Mouse (Mus musculus): Measurements from ENCODE around the gene 7420426K07Rik.
A peak's percentile ranks its signal among the peaks of the same experiment; 100 is the strongest.

Gene 7420426K07Rik

DNA sequence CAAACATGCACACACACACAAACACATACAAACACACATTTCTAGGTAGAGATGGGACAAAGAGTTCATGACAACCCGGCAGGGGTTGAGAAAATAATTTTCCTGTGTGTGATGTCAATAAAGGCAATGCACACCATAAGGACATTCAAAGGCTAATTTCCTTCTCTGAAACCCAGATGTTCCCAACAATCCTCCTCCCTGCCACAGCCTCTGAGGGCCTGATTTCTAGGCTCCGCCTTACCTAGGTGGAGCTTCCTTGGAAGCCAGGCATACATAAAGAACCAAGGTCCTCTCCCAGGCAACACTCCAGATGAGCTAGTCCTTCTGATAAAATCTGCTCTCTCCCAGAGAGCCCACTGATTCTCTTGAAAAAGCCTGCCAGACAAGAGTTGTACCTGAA, at the start of gene 7420426K07Rik:
Gene 7420426K07Rik, plus strand, starts transcription at position 301 of the 400 bp plus-strand sequence.
- no peak for DNase-seq (ENCODE audit: inconsistent ontology term)

DNA sequence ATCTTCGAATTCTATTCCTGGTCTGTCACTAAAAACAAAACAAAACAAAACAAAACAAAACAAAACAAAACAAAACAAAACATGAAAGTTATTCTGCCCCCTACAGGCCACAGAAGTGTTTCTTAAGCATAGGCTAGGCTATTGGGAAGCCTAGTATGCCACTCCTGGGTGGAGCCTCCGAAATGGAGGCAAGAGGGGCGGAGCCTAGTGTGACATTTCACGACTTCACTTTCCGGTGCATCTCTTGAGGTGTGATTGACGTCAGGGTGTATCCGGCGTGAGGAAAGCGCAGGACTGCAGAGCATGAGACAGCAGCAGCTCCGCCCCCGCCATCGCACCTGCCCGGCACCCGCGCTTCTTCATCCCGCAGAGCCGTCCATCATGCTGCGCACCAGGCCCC, 46.7 kb upstream of the 7420426K07Rik start, which contains the start of gene Prr23a2:
Gene Prr23a2, plus strand, starts transcription at position 285 of the 400 bp plus-strand sequence.
- DNase-seq (ENCODE audit: inconsistent ontology term) = no peak

DNA sequence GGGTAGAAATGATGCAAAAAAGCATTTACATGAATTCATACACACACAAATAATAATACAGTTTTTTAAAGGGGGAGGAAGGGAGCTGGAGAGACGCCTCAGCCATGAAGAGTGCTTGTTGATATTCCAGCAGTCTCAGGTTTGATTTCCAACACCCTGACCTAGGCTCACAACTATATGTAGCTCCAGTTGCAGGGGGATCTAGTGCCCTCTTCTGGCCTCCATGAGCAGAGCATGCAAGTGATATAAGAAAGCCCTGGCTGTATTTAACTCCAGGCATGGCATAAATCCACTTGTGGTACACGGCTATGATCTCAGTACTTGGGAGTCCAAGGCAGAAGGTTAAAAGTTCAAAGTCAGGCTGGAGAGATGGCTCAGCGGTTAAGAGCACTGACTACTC, 39.5 kb upstream of the 7420426K07Rik start:
- no peak for DNase-seq (ENCODE audit: inconsistent ontology term)

DNA sequence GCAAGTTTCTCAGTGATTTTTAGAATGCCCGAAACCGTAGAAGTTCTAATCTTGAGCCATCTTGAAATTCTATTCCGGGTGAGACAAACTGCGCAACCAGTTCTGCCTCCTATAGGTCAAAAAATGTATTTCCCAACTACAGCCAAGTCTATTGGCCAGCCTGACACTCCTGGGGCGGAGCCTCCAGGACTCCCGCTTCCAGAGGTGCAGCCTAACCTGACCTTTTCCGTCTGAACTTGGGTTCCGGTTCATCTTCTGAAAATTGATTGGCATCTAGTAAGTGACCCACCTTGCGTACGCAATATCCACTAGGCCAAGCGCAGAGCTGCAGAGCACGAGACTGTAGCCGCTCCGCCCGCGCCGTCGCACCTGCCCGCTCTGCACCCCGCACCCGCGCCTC, 38.3 kb upstream of the 7420426K07Rik start, which contains the start of gene Prr23a3:
Gene Prr23a3, plus strand, starts transcription at position 197 of the 400 bp plus-strand sequence.
- DNase-seq (ENCODE audit: inconsistent ontology term) = no peak

DNA sequence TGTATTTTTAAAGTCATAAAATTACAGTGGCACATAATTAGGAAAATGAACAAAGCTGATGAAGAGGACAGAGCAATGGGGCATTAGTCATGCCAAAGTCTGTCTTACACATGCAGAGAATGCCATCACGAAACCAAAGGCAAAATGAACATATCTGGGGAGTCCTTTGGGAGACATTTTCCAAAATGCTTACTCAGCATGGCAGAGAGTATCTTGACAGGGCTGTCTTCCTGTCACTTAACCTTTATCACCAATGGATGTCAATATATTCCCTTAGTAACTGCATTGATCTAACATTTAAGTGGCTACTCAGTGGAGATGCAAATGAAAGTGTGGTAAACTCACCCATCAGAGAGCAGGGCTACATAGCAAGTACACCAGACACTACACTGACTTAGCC, 1.4 kb upstream of the 7420426K07Rik start:
- DNase-seq (ENCODE audit: inconsistent ontology term) = no peak

DNA sequence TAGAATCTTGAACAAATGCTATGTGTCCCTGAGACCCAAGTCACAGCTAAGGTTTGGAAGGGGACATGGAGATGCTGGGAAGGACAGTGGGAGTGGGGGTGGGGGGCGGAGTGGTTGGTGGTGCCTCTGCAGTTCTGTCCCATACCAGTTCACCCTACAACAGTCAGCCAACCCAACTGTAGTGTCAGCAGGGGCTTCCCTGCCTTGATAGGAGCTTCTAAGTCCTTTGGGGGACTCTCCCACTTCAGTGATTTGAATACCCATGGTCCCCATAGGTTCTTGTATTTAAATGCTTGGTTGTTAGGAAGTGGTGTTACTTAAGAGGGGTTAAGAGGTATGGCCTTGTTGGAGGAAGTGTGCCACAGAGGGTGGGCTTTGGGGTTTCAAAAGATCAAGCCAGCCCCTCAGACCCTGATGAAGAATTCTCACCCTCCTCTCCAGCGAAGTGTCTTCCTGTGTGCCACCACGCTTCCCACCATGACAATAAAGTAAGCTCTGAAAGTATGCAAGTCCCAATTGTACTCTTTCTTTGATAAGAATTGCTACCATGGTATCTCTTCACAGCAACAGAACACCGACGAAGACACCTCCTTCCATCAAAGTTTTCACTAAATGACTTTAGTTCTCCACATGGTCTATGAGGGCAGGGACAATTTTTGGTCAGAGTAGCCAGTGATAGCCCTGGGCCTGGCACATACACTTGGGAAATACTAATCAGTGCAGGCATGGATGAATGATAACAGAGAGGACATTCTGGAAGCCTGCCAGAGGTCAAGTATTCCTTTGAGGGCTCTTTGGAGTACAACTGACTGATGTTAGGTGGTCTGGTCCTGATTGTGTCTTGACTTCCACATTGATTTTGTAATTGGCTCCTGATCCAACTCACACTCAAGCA, 18.0 kb downstream of the 7420426K07Rik start:
- no peak for DNase-seq (ENCODE audit: inconsistent ontology term)

DNA sequence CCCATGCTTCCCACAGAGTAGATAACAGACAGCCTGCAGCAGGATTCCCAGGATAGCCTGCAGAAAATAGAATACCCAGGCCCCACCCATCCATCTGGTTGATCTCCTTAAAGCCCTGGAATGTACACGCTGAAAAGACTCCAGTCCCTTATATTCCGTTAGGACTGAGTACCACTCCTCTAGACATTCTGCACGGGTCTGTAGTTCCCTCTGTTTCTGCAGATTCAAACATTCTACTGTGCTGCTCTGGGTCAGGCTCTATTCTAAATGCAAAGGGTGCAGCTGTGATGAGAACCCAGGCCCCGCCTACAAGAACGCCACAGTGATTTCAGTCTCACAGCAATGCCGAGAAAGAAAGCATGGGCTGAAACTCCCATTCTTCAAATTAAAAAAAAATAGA, 20.2 kb downstream of the 7420426K07Rik start:
- no peak for DNase-seq (ENCODE audit: inconsistent ontology term)

DNA sequence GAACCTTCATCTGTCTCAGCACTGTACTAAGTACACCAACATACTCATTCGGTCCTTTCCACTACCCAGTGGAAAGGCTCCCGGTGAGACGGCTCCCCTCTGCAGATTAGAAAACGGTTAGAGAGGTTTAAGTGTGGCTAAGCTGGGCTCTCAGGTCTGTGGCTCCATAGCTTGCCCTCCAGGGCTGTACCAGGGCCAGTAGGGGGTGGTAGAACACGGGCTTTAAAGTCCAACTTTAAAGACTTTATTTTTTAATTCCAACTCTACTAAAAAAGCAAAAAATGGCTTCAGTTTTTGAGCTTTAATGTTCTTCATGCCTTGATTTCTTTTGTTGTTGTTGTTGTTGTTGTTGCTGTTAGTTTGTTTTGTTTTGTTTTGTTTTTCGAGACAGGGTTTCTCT, 21.3 kb downstream of the 7420426K07Rik start:
- no peak for DNase-seq (ENCODE audit: inconsistent ontology term)

DNA sequence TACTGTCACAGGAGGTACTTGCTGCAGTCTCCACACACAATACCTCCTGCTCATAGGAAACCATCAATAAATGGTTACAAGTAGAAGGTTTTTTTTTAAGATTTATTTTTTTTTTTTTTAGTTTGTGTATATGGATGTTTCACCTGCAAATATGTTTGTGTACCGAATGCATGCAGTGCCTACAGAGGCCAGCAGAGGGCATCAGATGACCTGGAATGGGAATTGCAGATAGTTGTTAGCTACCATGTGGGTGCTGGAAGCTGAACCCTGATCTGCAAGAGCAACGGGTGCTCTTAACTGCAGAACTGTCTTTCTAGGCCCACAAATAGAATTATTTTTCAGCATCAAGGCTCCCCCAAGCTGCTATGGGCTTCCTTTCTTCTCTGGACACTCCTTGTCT, 26.6 kb downstream of the 7420426K07Rik start:
- no peak for DNase-seq (ENCODE audit: inconsistent ontology term)

DNA sequence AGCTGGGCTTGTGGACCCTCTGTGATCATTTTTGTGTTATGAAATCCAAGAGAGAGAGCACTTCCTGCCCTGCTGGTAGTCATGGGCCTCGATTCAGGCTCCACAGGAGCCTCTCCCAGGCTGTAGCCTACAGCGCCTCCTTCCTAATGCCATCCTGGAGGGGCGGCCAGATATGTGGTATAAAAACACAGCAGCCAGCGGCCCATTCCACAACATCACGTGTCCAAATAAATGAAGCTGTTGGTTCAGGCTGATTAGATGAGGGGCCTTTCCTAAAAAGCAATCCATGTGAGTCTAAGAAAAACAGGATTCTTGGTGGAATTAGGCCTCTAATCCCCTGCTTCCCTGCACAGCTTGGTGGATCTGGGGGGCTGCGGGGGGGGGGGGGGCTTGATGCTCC, 30.0 kb downstream of the 7420426K07Rik start:
- no peak for DNase-seq (ENCODE audit: inconsistent ontology term)

DNA sequence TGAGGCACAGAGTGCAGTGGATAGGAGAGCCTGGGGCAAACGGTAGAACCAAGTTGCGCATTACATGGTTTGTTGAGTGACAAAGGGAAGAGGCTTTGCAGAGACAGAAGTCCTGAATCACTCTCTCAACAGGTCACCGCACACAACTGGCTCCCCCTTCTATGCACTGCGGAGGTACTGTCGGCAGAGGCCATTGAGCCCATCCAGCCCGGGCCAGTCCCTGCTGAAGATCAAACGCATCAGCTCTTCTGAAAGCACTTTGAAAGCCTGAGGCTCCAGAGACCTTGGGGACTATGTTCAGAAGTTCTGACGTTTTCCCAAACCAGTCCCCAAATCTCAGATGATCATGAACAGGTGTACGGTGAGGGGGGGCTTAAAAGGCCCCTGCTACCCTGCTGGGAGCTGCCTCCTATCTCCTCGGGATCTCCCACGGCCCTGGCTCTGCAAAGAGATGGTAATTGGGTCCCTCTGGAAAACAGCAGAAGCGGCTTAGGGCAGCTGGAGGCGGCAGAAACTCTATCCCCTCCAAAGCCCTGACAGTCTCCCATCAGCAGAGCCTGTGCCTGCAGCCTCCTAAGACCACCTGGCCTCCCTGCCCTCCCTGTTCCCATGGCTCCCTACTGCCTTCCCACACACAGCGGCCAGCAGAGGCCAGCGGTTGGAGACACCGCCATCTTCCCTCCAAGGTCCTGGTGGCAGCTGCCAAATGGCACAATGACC, 32.4 kb downstream of the 7420426K07Rik start:
- no peak for DNase-seq (ENCODE audit: inconsistent ontology term)

DNA sequence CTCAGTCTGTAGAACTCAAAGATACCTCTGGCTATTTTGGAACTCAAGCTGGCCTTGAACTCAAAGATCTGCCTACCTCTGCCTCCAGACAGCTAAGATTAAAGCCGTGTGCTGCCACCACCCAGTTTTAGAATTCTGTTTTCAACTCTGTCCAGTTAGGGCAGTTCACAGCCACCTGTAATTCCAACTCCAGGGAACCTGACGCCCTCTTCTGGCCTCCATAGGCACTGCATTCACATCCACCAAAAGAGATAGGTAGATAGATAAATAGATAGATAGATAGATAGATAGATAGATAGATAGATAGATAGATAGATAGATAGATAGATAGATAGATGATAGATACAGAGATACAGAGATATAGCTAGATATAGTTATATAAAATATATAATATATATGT, 36.4 kb downstream of the 7420426K07Rik start:
- no peak for DNase-seq (ENCODE audit: inconsistent ontology term)

DNA sequence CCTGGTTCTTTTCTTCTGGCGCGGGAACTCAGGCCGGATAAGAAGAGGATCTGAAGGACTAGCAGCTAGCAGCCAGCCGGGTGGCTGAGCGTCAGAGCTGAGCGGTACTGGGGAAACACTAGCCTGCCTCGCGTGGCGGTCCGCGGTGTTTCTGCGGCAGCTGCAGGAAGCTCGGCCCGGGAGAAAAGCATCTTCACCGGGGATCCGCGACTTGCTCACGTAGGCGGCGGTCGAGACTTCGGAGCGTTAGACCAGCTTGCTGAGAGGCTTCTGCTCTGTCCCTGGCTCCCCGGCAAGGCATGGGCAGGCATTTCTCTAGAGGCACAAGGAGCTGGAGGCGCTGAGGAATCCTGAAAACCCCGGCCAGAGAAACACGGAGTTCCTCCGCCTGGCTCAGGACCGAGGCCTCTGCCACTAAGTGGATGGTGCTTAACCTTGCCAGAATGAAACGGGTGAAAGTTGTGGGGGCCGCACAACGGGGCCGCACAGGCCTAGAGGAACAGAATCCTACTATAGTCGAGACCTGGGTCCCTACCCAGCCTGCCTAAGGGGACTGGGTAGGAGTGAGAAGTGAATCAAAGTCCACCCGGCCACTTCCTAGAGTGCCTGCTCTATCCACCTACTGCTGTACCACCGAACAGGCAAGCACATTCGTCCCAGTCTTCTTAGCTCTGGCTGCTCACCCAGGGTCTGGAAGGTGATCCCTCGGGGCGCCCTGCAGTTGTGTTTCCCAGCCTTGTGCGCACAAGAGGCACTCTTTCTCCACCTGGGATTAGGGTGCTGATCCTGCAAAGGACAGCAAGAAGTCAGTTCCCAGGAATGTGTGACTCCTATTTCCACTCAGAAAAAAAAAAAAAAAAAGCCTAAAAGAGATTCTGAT, 49.5 kb downstream of the 7420426K07Rik start:
- DNase-seq (ENCODE audit: inconsistent ontology term) = peak; percentile 23

DNA sequence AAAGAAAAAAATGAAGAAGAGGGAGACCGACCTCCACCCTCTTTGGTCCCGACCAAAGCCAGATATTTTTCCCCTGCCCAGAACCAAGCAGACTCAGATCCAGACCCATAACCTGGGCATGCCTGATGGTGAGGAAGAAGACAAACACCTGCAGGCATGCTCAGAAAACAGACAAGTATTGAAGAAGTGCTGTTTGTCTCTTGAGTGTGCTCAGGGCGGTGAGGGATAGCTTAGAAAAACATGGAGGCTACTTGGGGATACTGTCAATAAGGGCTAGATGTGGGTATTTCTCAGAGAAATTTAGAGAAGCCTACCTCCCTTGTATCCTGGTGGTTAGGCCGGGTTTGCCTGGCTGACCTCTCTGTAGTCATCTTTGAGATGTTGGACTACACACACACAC, 50.4 kb downstream of the 7420426K07Rik start:
- DNase-seq (ENCODE audit: inconsistent ontology term) = no peak

DNA sequence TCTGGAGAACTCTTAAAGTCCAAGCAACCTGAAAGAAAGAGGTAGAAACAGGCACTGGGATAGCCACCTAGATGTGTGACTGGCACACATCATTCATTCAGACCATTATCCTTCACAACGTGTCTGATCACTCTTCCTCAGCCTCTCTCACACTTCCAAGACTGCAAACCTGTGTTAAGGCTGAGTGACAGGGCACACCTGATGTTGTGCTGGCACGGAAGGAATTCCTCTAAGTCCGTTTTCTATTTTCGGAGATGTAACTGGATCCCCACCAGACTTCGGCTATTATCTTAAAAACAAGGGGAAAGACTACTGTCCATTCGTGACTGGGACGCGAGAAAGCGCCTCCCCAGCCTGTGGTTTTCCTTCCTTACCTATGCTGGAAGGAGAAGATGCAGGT, 50.9 kb downstream of the 7420426K07Rik start:
- DNase-seq (ENCODE audit: inconsistent ontology term) = no peak
